Mouse (Mus musculus) CH12.LX (cell line): ENCODE results near the gene Vti1a.

Source experiments
- POLR2A ChIP-seq: IDR thresholded peaks from 2 replicates; pipeline ENCODE4 v1.6.1; 2011; ENCODE audit warnings: low read depth, mild to moderate bottlenecking, improper control_type of control experiment, low read length
- TCF12 ChIP-seq: IDR thresholded peaks from 2 replicates; pipeline ENCODE4 v1.6.1; 2014; ENCODE audit warnings: low read depth, mild to moderate bottlenecking, inconsistent platforms, low read length, improper control_type of control experiment

GRCm38 (mm10) chr19:55616937-55617336 is 300.8 kb downstream of the Vti1a start:
- TF ChIP-seq POLR2A (no peak), TCF12 (no peak)
